Mouse (Mus musculus) stomach, embryonic 16.5 days (tissue): Measurements from ENCODE around the gene Lce3e. TPM values are rescaled to one million over a fixed set of nuclear protein-coding genes. Genes with fewer than 3 reads are reported as not detected.

Experiments used
- ATAC-seq: fragments of 200-750 bp; cut with Nextera tagmentation; 2 replicates; pipeline ENCODE4 v1.8.0; 2017; ENCODE audit warnings: moderate number of reproducible peaks, moderate TSS enrichment; ENCODE audit not compliant: insufficient read depth, low FRiP score
- H3K27ac ChIP-seq: fragments of 300-500 bp; sonication (generic); 2 replicates; pipeline ENCODE4 v1.5.1; 2014; ENCODE audit warnings: low read length
- H3K27me3 ChIP-seq: fragments of 300-500 bp; sonication (generic); 2 replicates; pipeline ENCODE4 v1.6.1; 2014; ENCODE audit warnings: low read length, control low read depth, mixed read lengths; ENCODE audit not compliant: control insufficient read depth, insufficient read depth
- H3K36me3 ChIP-seq: fragments of 300-500 bp; sonication (generic); 2 replicates; pipeline ENCODE4 v1.6.1; 2014; ENCODE audit warnings: low read length; ENCODE audit not compliant: control insufficient read depth, insufficient read depth
- H3K4me1 ChIP-seq: fragments of 300-500 bp; sonication (generic); 2 replicates; pipeline ENCODE4 v1.6.1; 2014; ENCODE audit warnings: low read length, control low read depth, mixed read lengths; ENCODE audit not compliant: control insufficient read depth, insufficient read depth
- H3K4me2 ChIP-seq: fragments of 300-500 bp; sonication (generic); 2 replicates; pipeline ENCODE4 v1.6.1; 2014; ENCODE audit warnings: low read depth, low read length, mixed read lengths
- H3K4me3 ChIP-seq: fragments of 300-500 bp; sonication (generic); replicated peaks from 2 replicates; pipeline ENCODE4 v1.5.1; 2014; ENCODE audit warnings: mild to moderate bottlenecking, low read length
- H3K9ac ChIP-seq: fragments of 300-500 bp; sonication (generic); 2 replicates; pipeline ENCODE4 v1.6.1; 2014; ENCODE audit warnings: low read length
- H3K9me3 ChIP-seq: fragments of 300-500 bp; sonication (generic); replicated peaks from 2 replicates; pipeline ENCODE4 v1.6.1; 2016; ENCODE audit warnings: low read length, control low read depth; ENCODE audit not compliant: control insufficient read depth
- WGBS: fragments of 180-500 bp; shearing (Covaris S2); extraction: QIAGEN DNeasy Blood & Tissue Kit; methylation state at CpG from one replicate; pipeline ENCODE4 v1.1.7; 2014; 5-methylcytosine and 5-hydroxymethylcytosine counted together
- polyA plus RNA-seq: library from polyadenylated mRNA; unstranded; fragments of >200 nt; fragmentation: Nextera tagmentation; extraction: Ambion mirVana; gene quantifications from 2 replicates; pipeline ENCODE4 v1.2.1, GENCODE M21; 2015

Lce3e gene
- polyA plus RNA-seq, 1 experiment from 2014 or later: 5.9 TPM

- H3K9me3 ChIP-seq: no peaks in the 10 kb centered on the region
Measured at GRCm38 (mm10) chr3:93000621-93001020, 33.8 kb downstream of the Lce3e start.

GRCm38 (mm10) chr3:93002843-93003242, 36.0 kb downstream of the Lce3e start:
- Histone ChIP-seq H3K4me1 (no peaks in the 10 kb centered on the region), H3K4me3 (no peak overlapping the region), H3K27ac (no peak overlapping the region), H3K9ac (no peak overlapping the region), H3K27me3 (no peaks in the 10 kb centered on the region), H3K36me3 (no peaks in the 10 kb centered on the region), H3K9me3 (no peaks in the 10 kb centered on the region), H3K4me2 (no peak overlapping the region)
- 73% methylated on average over 4 of the region's 4 CpGs for WGBS
- ATAC-seq: no peak

More at GRCm38 (mm10) chr3:93000621-93001020, 33.8 kb downstream of the Lce3e start:
- H3K9ac ChIP-seq: no peak overlapping the region
- no peak for ATAC-seq
- 66% methylated on average over 3 of the region's 3 CpGs for WGBS
- no peaks in the 10 kb centered on the region for H3K36me3 ChIP-seq
- no peak overlapping the region for H3K4me2 ChIP-seq
- H3K27me3 ChIP-seq: no peaks in the 10 kb centered on the region
- H3K27ac ChIP-seq: no peak overlapping the region
- H3K4me1 ChIP-seq: no peaks in the 10 kb centered on the region
- H3K4me3 ChIP-seq: no peak overlapping the region

- peak overlapping the region; percentile 49 for H3K4me3 ChIP-seq
- under 1% methylated on average over 24 of the region's 24 CpGs for WGBS
- H3K9me3 ChIP-seq: no peaks in the 10 kb centered on the region
- ATAC-seq: peak; percentile 47; the same call in 1 of the 2 replicates
- peak overlapping the region; percentile 82 for H3K4me2 ChIP-seq
- peak overlapping the region; percentile 63 for H3K9ac ChIP-seq
- no peaks in the 10 kb centered on the region for H3K27me3 ChIP-seq
- no peaks in the 10 kb centered on the region for H3K4me1 ChIP-seq
- H3K36me3 ChIP-seq: no peaks in the 10 kb centered on the region
- H3K27ac ChIP-seq: no peak overlapping the region
Measured at GRCm38 (mm10) chr3:93014378-93014801, 47.5 kb downstream of the Lce3e start.

- H3K27me3 ChIP-seq: no peaks in the 10 kb centered on the region
- 26% methylated on average over 5 of the region's 5 CpGs for WGBS
- H3K4me2 ChIP-seq: peak overlapping the region; percentile 82
- no peaks in the 10 kb centered on the region for H3K4me1 ChIP-seq
- no peaks in the 10 kb centered on the region for H3K9me3 ChIP-seq
- no peak overlapping the region for H3K27ac ChIP-seq
- H3K36me3 ChIP-seq: no peaks in the 10 kb centered on the region
- peak overlapping the region; percentile 63 for H3K9ac ChIP-seq
- peak overlapping the region; percentile 49 for H3K4me3 ChIP-seq
- ATAC-seq: no peak
Measured at GRCm38 (mm10) chr3:93014871-93015270, 48.0 kb downstream of the Lce3e start.

GRCm38 (mm10) chr3:93015460-93016104, 48.7 kb downstream of the Lce3e start, which contains the start of gene Crct1:
TSS of gene Crct1 (minus strand) at chr3:93015687.
- Histone ChIP-seq H3K36me3 (no peaks in the 10 kb centered on the region), H3K9me3 (no peaks in the 10 kb centered on the region), H3K4me2 (peak within 1 kb of the TSS; percentile 82), H3K4me3 (peak within 1 kb of the TSS; percentile 49), H3K4me1 (no peaks in the 10 kb centered on the region), H3K27me3 (no peaks in the 10 kb centered on the region), H3K27ac (no peak within 1 kb of the TSS), H3K9ac (peak within 1 kb of the TSS; percentile 63)
- no peak for ATAC-seq
- WGBS: 23% methylated on average over 4 of the region's 4 CpGs

Other genes with a start within 250 kb of the Lce3e start
- not detected in 2 replicates for gene Lce1f, start 246.7 kb upstream of the Lce3e start, polyA plus RNA-seq
- not detected in 2 replicates for gene Gm38119, start 228.0 kb upstream of the Lce3e start, polyA plus RNA-seq
- not detected in 2 replicates for gene Lce1g, start 214.7 kb upstream of the Lce3e start, polyA plus RNA-seq
- gene Lce1h, start 202.0 kb upstream of the Lce3e start, polyA plus RNA-seq: not detected in 2 replicates
- 0.32 TPM in 1 of 2 replicates, not detected in the other for gene Lce1i, start 188.2 kb upstream of the Lce3e start, polyA plus RNA-seq
- gene Lce1j, start 176.5 kb upstream of the Lce3e start, polyA plus RNA-seq: not detected in 2 replicates
- not detected in 2 replicates for gene Lce1k, start 159.2 kb upstream of the Lce3e start, polyA plus RNA-seq
- 0.84 and 1.4 TPM in 2 replicates for gene Kprp, start 139.8 kb upstream of the Lce3e start, polyA plus RNA-seq
- not detected in 2 replicates for gene Lce1l, start 115.8 kb upstream of the Lce3e start, polyA plus RNA-seq
- gene 2310050C09Rik, start 96.8 kb upstream of the Lce3e start, polyA plus RNA-seq: not detected in 2 replicates
- 7.5 and 10.8 TPM in 2 replicates for gene Lce3a, start 40.8 kb upstream of the Lce3e start, polyA plus RNA-seq
- gene Lce3b, start 34.1 kb upstream of the Lce3e start, polyA plus RNA-seq: 1.7 and 2.1 TPM in 2 replicates
- 3.7 and 4.0 TPM in 2 replicates for gene Lce3c, start 22.6 kb upstream of the Lce3e start, polyA plus RNA-seq
- not detected in 2 replicates for gene Lce3d, start 9.7 kb upstream of the Lce3e start, polyA plus RNA-seq
- gene Lce3f, start 25.2 kb downstream of the Lce3e start, polyA plus RNA-seq: 25.6 and 36.2 TPM in 2 replicates
- gene Crct1, start 48.6 kb downstream of the Lce3e start, polyA plus RNA-seq: 83.5 and 173 TPM in 2 replicates
- 0.15 TPM in 1 of 2 replicates, not detected in the other for gene Lce1m, start 52.0 kb downstream of the Lce3e start, polyA plus RNA-seq
- not detected in 2 replicates for gene Gm4858, start 101.8 kb downstream of the Lce3e start, polyA plus RNA-seq
- gene Crnn, start 177.7 kb downstream of the Lce3e start, polyA plus RNA-seq: 1.6 and 2.4 TPM in 2 replicates
- not detected in 2 replicates for gene Flg2, start 230.2 kb downstream of the Lce3e start, polyA plus RNA-seq